Mouse (Mus musculus) MEL (cell line): Measurements from ENCODE around the gene Procr. TPM values are rescaled to one million over a fixed set of nuclear protein-coding genes. Genes with fewer than 3 reads are reported as not detected.

Experiments
- DNase-seq: peaks from one replicate; pipeline ENCODE4 v3.0.0; 2011; ENCODE audit warnings: low read depth, low spot score
- H3K27ac ChIP-seq: 2 replicates; pipeline ENCODE4 v1.5.1; 2012; ENCODE audit warnings: low read depth, mild to moderate bottlenecking, control low read depth, low read length, moderate library complexity; ENCODE audit not compliant: control insufficient read depth
- H3K27me3 ChIP-seq, 2 experiments: fragments of 150-350 bp in 1 of 2; sonication (generic) in 1 of 2; 2 replicates each; pipeline ENCODE4 v1.6.1; 2012; ENCODE audit warnings: low read length in 2 of 2, mild to moderate bottlenecking in 2 of 2, improper control_type of control experiment in 1 of 2, moderate library complexity in 1 of 2; ENCODE audit not compliant: insufficient read depth in 2 of 2, control insufficient read depth in 1 of 2
- H3K36me3 ChIP-seq, 2 experiments: 2 replicates each; pipeline ENCODE4 v1.6.1; 2012 to 2014; ENCODE audit warnings: low read length in 2 of 2, improper control_type of control experiment in 1 of 2, inconsistent platforms in 1 of 2, mild to moderate bottlenecking in 1 of 2; ENCODE audit not compliant: insufficient read depth in 2 of 2, control insufficient read depth in 1 of 2
- H3K4me1 ChIP-seq, 2 experiments: fragments of 150-350 bp in 1 of 2; sonication (generic) in 1 of 2; 2 replicates each; pipeline ENCODE4 v1.6.1; 2012; ENCODE audit warnings: low read length in 2 of 2, improper control_type of control experiment in 1 of 2, mild to moderate bottlenecking in 1 of 2; ENCODE audit not compliant: insufficient read depth in 2 of 2, control insufficient read depth in 1 of 2
- H3K4me3 ChIP-seq, 2 experiments: fragments of 150-350 bp in 1 of 2; sonication (generic) in 1 of 2; 2 replicates each; pipeline ENCODE4 v1.5.1; 2012; ENCODE audit warnings: low read depth in 2 of 2, low read length in 2 of 2, mild to moderate bottlenecking in 2 of 2, moderate library complexity in 2 of 2, control low read depth in 1 of 2, improper control_type of control experiment in 1 of 2; ENCODE audit not compliant: control insufficient read depth in 1 of 2, insufficient read depth in 1 of 2
- H3K79me2 ChIP-seq: 2 replicates; pipeline ENCODE4 v1.6.1; 2012; ENCODE audit warnings: mild to moderate bottlenecking, low read length, moderate library complexity; ENCODE audit not compliant: control insufficient read depth, poor library complexity, insufficient read depth
- H3K9ac ChIP-seq: 2 replicates; pipeline ENCODE4 v1.6.1; 2012; ENCODE audit warnings: low read depth, mild to moderate bottlenecking, control low read depth, low read length, moderate library complexity; ENCODE audit not compliant: control insufficient read depth, poor library complexity, severe bottlenecking
- H3K9me3 ChIP-seq: fragments of 150-350 bp; sonication (generic); replicated peaks from 2 replicates; pipeline ENCODE4 v1.6.1; 2012; ENCODE audit warnings: mild to moderate bottlenecking, low read length, improper control_type of control experiment, moderate library complexity; ENCODE audit not compliant: insufficient read depth
- CHD1 ChIP-seq: IDR thresholded peaks from 2 replicates; pipeline ENCODE4 v1.6.1; 2012; ENCODE audit warnings: low read depth, mild to moderate bottlenecking, inconsistent platforms, low read length, improper control_type of control experiment
- CTCF ChIP-seq, 3 experiments: IDR thresholded peaks in 2 of 3; conservative IDR thresholded peaks in 1 of 3; 2 replicates each; pipeline ENCODE4 v1.5.1; 2011 to 2012; ENCODE audit warnings: low read length in 3 of 3, low read depth in 2 of 3, mild to moderate bottlenecking in 2 of 3, improper control_type of control experiment in 1 of 3, inconsistent platforms in 1 of 3, mixed read lengths in 1 of 3, moderate library complexity in 1 of 3; ENCODE audit not compliant: control insufficient read depth in 1 of 3, insufficient read depth in 1 of 3, poor library complexity in 1 of 3, severe bottlenecking in 1 of 3
- E2F4 ChIP-seq: IDR thresholded peaks from 2 replicates; pipeline ENCODE4 v1.6.1; 2011; ENCODE audit warnings: low read depth, low read length, improper control_type of control experiment, borderline replicate concordance
- ELF1 ChIP-seq: IDR thresholded peaks from 2 replicates; pipeline ENCODE4 v1.6.1; 2014; ENCODE audit warnings: low read depth, mild to moderate bottlenecking, inconsistent platforms, low read length, improper control_type of control experiment, moderate library complexity
- ETS1 ChIP-seq: IDR thresholded peaks from 2 replicates; pipeline ENCODE4 v1.6.1; 2012; ENCODE audit warnings: low read depth, mild to moderate bottlenecking, inconsistent platforms, low read length, improper control_type of control experiment, moderate library complexity
- GABPA ChIP-seq: IDR thresholded peaks from 2 replicates; pipeline ENCODE4 v1.6.1; 2012; ENCODE audit warnings: low read depth, mild to moderate bottlenecking, inconsistent platforms, low read length, improper control_type of control experiment, moderate library complexity
- GATA1 ChIP-seq: IDR thresholded peaks from 2 replicates; pipeline ENCODE4 v1.6.1; 2011; ENCODE audit warnings: low read depth, low read length, improper control_type of control experiment
- HCFC1 ChIP-seq: IDR thresholded peaks from 2 replicates; pipeline ENCODE4 v1.6.1; 2012; ENCODE audit warnings: low read depth, mild to moderate bottlenecking, inconsistent platforms, low read length, improper control_type of control experiment, moderate library complexity
- KAT2A ChIP-seq: conservative IDR thresholded peaks from 2 replicates; pipeline ENCODE4 v1.6.1; 2012; ENCODE audit warnings: low read depth, low read length, improper control_type of control experiment, inconsistent platforms
- MAFK ChIP-seq: IDR thresholded peaks from 2 replicates; pipeline ENCODE4 v1.6.1; 2011; ENCODE audit warnings: low read depth, mild to moderate bottlenecking, low read length, improper control_type of control experiment, borderline replicate concordance
- MEF2A ChIP-seq: IDR thresholded peaks from 2 replicates; pipeline ENCODE4 v1.6.1; 2014; ENCODE audit warnings: low read depth, mild to moderate bottlenecking, inconsistent platforms, low read length, improper control_type of control experiment; ENCODE audit not compliant: poor library complexity, insufficient replicate concordance, severe bottlenecking; ENCODE audit errors: extremely low read depth
- MYB ChIP-seq: IDR thresholded peaks from 2 replicates; pipeline ENCODE4 v1.6.1; 2011; ENCODE audit warnings: mild to moderate bottlenecking, low read depth, low read length, improper control_type of control experiment
- NELFE ChIP-seq: IDR thresholded peaks from 2 replicates; pipeline ENCODE4 v1.6.1; 2011; ENCODE audit warnings: low read depth, low read length, improper control_type of control experiment
- NRF1 ChIP-seq: IDR thresholded peaks from 2 replicates; pipeline ENCODE4 v1.6.1; 2014; ENCODE audit warnings: low read depth, mild to moderate bottlenecking, inconsistent platforms, low read length, improper control_type of control experiment, moderate library complexity; ENCODE audit not compliant: poor library complexity, insufficient read depth, severe bottlenecking
- POLR2A ChIP-seq, 2 experiments: IDR thresholded peaks; 2 replicates each; pipeline ENCODE4 v1.6.1; 2011 to 2012; ENCODE audit warnings: low read length in 2 of 2, mild to moderate bottlenecking in 2 of 2, control low read depth in 1 of 2, improper control_type of control experiment in 1 of 2, low read depth in 1 of 2, moderate library complexity in 1 of 2; ENCODE audit not compliant: control insufficient read depth in 1 of 2, insufficient read depth in 1 of 2, poor library complexity in 1 of 2
- POLR2AphosphoS5 ChIP-seq: IDR thresholded peaks from 2 replicates; pipeline ENCODE4 v1.6.1; 2012; ENCODE audit warnings: low read depth, borderline replicate concordance, mild to moderate bottlenecking, inconsistent platforms, low read length, moderate library complexity, mixed read lengths
- RAD21 ChIP-seq: IDR thresholded peaks from 2 replicates; pipeline ENCODE4 v1.6.1; 2011; ENCODE audit warnings: mild to moderate bottlenecking, low read depth, low read length, improper control_type of control experiment
- TBP ChIP-seq: IDR thresholded peaks from 2 replicates; pipeline ENCODE4 v1.8.0; 2011; ENCODE audit warnings: low read depth, low read length, improper control_type of control experiment
- ZC3H11A ChIP-seq: IDR thresholded peaks from 2 replicates; pipeline ENCODE4 v1.6.1; 2012; ENCODE audit warnings: low read depth, mild to moderate bottlenecking, inconsistent platforms, low read length, improper control_type of control experiment
- ZMIZ1 ChIP-seq: IDR thresholded peaks from 2 replicates; pipeline ENCODE4 v1.6.1; 2012; ENCODE audit warnings: low read depth, mild to moderate bottlenecking, inconsistent platforms, low read length, improper control_type of control experiment, moderate library complexity
- polyA plus RNA-seq, 2 experiments: library from polyadenylated mRNA; stranded (reverse) in 1 of 2; unstranded in 1 of 2; fragments of >175 nt in 1 of 2; fragments of >200 nt in 1 of 2; gene quantifications; 2 replicates each; pipeline versions ENCODE4 v1.2.1 to v1.2.4; 2012; ENCODE audit warnings: low replicate concordance in 2 of 2, low read depth in 1 of 2; ENCODE audit not compliant: insufficient read length in 2 of 2, insufficient read depth in 1 of 2, missing spikeins in 1 of 2
- total RNA-seq: library from RNA; depleted of rRNA; stranded (reverse); fragments of 300-350 nt; gene quantifications from 2 replicates; pipeline ENCODE4 v1.2.3, GENCODE M21; 2012

The Procr gene
- total and polyA plus RNA-seq, 3 experiments, result 0.15 TPM; not detected in 2

DNA sequence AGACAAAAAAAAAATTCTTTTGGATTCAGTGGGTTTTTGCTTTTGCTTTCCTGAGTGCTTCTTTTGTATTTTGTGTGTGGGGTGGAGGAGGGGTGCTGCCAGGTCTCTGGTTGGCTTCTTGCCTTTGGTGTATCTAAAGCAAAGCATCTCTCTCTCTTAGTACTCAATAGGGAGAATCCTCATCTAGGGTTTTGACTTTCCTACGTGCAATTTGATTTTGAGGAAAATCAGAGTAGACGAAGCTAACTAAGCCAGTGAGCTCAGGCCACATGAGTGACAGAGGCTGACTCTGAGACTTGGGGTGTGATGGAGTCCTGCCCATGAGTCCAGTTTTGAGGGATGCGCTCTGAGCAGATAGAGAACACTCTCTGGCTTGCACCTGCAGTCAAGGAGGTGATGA lies 28.6 kb downstream of the Procr start:
- Histone ChIP-seq H3K27me3 (no peaks in the 10 kb centered on the region; a peak in 1 of 4 replicates), H3K4me1 (0 out of 4 replicates have a peak, but pooled peaks cover 0 to 5% of the 10 kb centered on the region in 2 experiments), H3K27ac (no peak overlapping the region), H3K4me3 (no peak overlapping the region), H3K9me3 (no peaks in the 10 kb centered on the region), H3K79me2 (no peaks in the 10 kb centered on the region), H3K9ac (no peak overlapping the region), H3K36me3 (no peaks in the 10 kb centered on the region)
- DNase-seq, result no peak
- TF ChIP-seq KAT2A (no peak), HCFC1 (no peak), NELFE (no peak), MAFK (no peak), RAD21 (no peak), ETS1 (no peak), E2F4 (no peak), CTCF (IDR thresholded peaks at IDR 0.05 in 2 of 3, conservative IDR thresholded peaks at IDR 0.05 in 1 of 3; ENCODE audit: control insufficient read depth in 1 of 3, insufficient read depth in 1 of 3, low read depth in 2 of 3, low read length in 3 of 3, poor library complexity in 1 of 3, severe bottlenecking in 1 of 3) (no peak)

DNA sequence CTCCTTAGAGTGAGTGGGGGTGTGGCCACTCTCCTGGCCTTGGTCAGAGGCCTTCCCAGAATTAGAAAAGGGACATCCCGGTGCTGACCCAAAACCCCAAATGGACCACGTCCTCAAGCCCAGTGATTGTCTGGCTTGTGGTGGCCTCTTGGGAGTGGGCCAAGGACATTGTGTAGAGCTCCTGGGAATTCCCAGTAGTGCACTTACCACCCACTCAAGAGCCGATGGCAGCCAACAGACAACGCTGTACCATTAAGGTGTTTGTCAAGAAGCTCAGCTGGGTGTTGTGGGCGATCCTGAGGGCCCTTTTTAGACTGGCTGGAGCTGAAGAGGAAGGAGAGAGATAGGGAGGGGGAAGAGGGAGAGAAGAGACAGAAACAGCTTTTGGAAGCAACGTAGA lies 33.6 kb downstream of the Procr start:
- Histone ChIP-seq H3K9ac (no peak overlapping the region), H3K4me3 (no peak overlapping the region), H3K4me1 (no peaks in the 10 kb centered on the region), H3K27ac (no peak overlapping the region), H3K36me3 (no peaks in the 10 kb centered on the region), H3K27me3 (peaks cover 5% of the 10 kb centered on the region in 2 experiments; a peak in 2 of 4 replicates), H3K79me2 (no peaks in the 10 kb centered on the region), H3K9me3 (no peaks in the 10 kb centered on the region)
- TF ChIP-seq MEF2A (no peak), POLR2A (IDR thresholded peaks at IDR 0.05; ENCODE audit: control insufficient read depth in 1 of 2, insufficient read depth in 1 of 2, low read depth in 1 of 2, low read length in 2 of 2, poor library complexity in 1 of 2) (no peak), GABPA (no peak)
- no peak for DNase-seq

DNA sequence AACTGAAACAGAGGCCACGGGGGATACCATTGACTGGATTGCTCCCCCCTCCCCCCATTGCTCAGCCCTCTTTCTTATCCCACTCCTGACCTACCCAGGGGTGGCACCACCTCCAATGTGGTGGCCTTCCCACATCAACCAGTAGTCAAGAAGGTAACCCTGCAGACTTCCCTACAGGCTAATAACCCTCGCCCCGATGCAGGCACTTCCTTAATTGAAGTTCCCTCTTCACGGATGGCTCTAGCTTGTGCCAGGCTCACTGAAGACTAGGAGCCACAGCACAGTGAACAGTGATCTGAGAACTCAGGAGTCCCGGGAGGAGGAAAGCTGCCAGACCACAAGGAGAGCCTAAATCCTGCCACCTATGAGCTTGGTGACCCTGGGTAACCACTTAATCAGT lies 36.0 kb downstream of the Procr start:
- TF ChIP-seq KAT2A (no peak), MYB (no peak), NELFE (no peak), NRF1 (no peak), ZC3H11A (no peak), CHD1 (no peak), MAFK (no peak), ELF1 (0 out of 2 replicates have a peak, but pooled peaks have one; percentile 21), ZMIZ1 (no peak), POLR2AphosphoS5 (no peak), CTCF (IDR thresholded peaks at IDR 0.05 in 2 of 3, conservative IDR thresholded peaks at IDR 0.05 in 1 of 3; ENCODE audit: control insufficient read depth in 1 of 3, insufficient read depth in 1 of 3, low read depth in 2 of 3, low read length in 3 of 3, poor library complexity in 1 of 3, severe bottlenecking in 1 of 3) (no peak), GATA1 (no peak), TBP (peak; percentile 64)
- peaks cover 8 to 10% of the 10 kb centered on the region in 2 experiments for H3K27me3 ChIP-seq
- no peaks in the 10 kb centered on the region for H3K36me3 ChIP-seq

More for the DNA sequence above, 36.0 kb downstream of the Procr start:
- Histone ChIP-seq H3K4me1 (no peaks in the 10 kb centered on the region), H3K27ac (no peak overlapping the region), H3K4me3 (no peak overlapping the region), H3K79me2 (no peaks in the 10 kb centered on the region), H3K9me3 (no peaks in the 10 kb centered on the region), H3K9ac (no peak overlapping the region)
- peak; percentile 36 for DNase-seq
